Comparison of ENCODE assay signal across 13 mouse cellular contexts in the genomic region with DNA sequence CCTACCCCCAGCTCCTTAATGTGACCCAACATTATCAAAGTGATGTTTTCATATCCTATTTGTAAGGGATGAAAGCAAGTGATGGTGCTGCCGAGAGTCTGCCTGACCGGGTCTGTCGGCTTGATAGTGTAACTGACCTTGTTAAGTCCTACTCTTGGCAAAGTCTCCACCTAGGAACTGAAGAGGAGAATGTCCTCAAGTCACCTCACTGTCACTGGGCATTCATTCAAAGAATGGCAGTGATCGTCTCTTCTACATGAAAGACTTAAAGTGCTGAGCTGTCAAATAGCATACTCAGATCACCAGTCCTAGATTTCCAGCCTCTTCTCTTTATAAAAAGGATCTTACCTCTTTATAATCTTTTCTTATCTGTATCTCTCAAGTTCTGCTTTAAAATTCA.
DNase-seq lines count a peak whose midpoint lies in the region.
"Had no signal": no experiment of that assay in that cellular context is flagged by ENCODE, and none has a peak within 500 bp of the region (broad histone marks: within the 10 kb centered on the region; RNA-seq: fewer than 3 reads in every experiment).

No protein-coding gene starts in this region.

- peak; percentile 41 for DNase-seq in cerebellum, adult 9-10 months
- no peak for DNase-seq in cerebellum, postnatal 25 days
- DNase-seq in cerebellum, postnatal 14 days = peak; percentile 22 to 63
- no peak for DNase-seq in cerebellum, adult 11 months
- peak; percentile 58 for DNase-seq in brain, adult 2 months (ENCODE audit: low read depth, low spot score)
- DNase-seq: adrenal gland, adult 2 months; adrenal gland, postnatal 10 days; adrenal gland, postnatal 25 days; B cell, adult 2 months; cerebellum, adult 18-20 months; cerebellum, adult 8-10 months; cerebellum, postnatal 36 days; forebrain, postnatal 0 days had no signal

Comparison
In these comparisons a context has a peak if more than half of its experiments do, and no peak if none do; other contexts are left out.
1. DNase-seq: peak in cerebellum, adult 9-10 months (single experiment), cerebellum, postnatal 14 days (2 of 2) and brain, adult 2 months (single experiment); none in cerebellum, postnatal 25 days (0 of 2) and cerebellum, adult 11 months (single experiment).